Mouse (Mus musculus): ENCODE data around the gene Zc3h12a. TPM values are rescaled to one million over a fixed set of nuclear protein-coding genes. Genes with fewer than 3 reads are reported as not detected.

The Zc3h12a gene
- total RNA-seq, 2 experiments from 2014 or later: 2.7 to 4.7 TPM

GRCm38 (mm10) chr4:125119070-125119469, 8.6 kb downstream of the Zc3h12a start:
- no peak for ATAC-seq (replicated peaks; ENCODE audit: low FRiP score, low TSS enrichment, poor library complexity, severe bottlenecking)

GRCm38 (mm10) chr4:125117902-125118320, 9.7 kb downstream of the Zc3h12a start:
- ATAC-seq (replicated peaks; ENCODE audit: low FRiP score, low TSS enrichment, poor library complexity, severe bottlenecking): no peak

- no peak for ATAC-seq (replicated peaks; ENCODE audit: low FRiP score, low TSS enrichment, poor library complexity, severe bottlenecking)
Measured at GRCm38 (mm10) chr4:125116929-125117328, 10.7 kb downstream of the Zc3h12a start.

- 0 out of 2 replicates have a peak, but pooled peaks have one; percentile 9 for ATAC-seq (replicated peaks; ENCODE audit: low FRiP score, low TSS enrichment, poor library complexity, severe bottlenecking)
Measured at GRCm38 (mm10) chr4:125116090-125116861, 11.4 kb downstream of the Zc3h12a start.

GRCm38 (mm10) chr4:125115710-125116089, 11.9 kb downstream of the Zc3h12a start:
- no peak for ATAC-seq (replicated peaks; ENCODE audit: low FRiP score, low TSS enrichment, poor library complexity, severe bottlenecking)

- ATAC-seq (replicated peaks; ENCODE audit: low FRiP score, low TSS enrichment, poor library complexity, severe bottlenecking): no peak
Measured at GRCm38 (mm10) chr4:125115081-125115480, 12.6 kb downstream of the Zc3h12a start.

GRCm38 (mm10) chr4:125114638-125115037, 13.0 kb downstream of the Zc3h12a start:
- ATAC-seq (replicated peaks; ENCODE audit: low FRiP score, low TSS enrichment, poor library complexity, severe bottlenecking): peak; percentile 85

GRCm38 (mm10) chr4:125105354-125105753, 22.3 kb downstream of the Zc3h12a start:
- no peak for ATAC-seq (replicated peaks; ENCODE audit: low FRiP score, low TSS enrichment, poor library complexity, severe bottlenecking)

GRCm38 (mm10) chr4:125101334-125101733, 26.3 kb downstream of the Zc3h12a start:
- no peak for ATAC-seq (replicated peaks; ENCODE audit: low FRiP score, low TSS enrichment, poor library complexity, severe bottlenecking)

- ATAC-seq (replicated peaks; ENCODE audit: low FRiP score, low TSS enrichment, poor library complexity, severe bottlenecking): peak; percentile 77
Measured at GRCm38 (mm10) chr4:125099458-125099857, 28.2 kb downstream of the Zc3h12a start.

- ATAC-seq (replicated peaks; ENCODE audit: low FRiP score, low TSS enrichment, poor library complexity, severe bottlenecking): no peak
Measured at GRCm38 (mm10) chr4:125097412-125097811, 30.2 kb downstream of the Zc3h12a start.

GRCm38 (mm10) chr4:125096066-125096465, 31.6 kb downstream of the Zc3h12a start:
- no peak for ATAC-seq (replicated peaks; ENCODE audit: low FRiP score, low TSS enrichment, poor library complexity, severe bottlenecking)

GRCm38 (mm10) chr4:125093031-125093430, 34.6 kb downstream of the Zc3h12a start:
- ATAC-seq (replicated peaks; ENCODE audit: low FRiP score, low TSS enrichment, poor library complexity, severe bottlenecking): no peak

GRCm38 (mm10) chr4:125085346-125085841, 42.2 kb downstream of the Zc3h12a start:
- ATAC-seq (replicated peaks; ENCODE audit: low FRiP score, low TSS enrichment, poor library complexity, severe bottlenecking): peak; percentile 94

- peak; percentile 69 for ATAC-seq (replicated peaks; ENCODE audit: low FRiP score, low TSS enrichment, poor library complexity, severe bottlenecking)
Measured at GRCm38 (mm10) chr4:125084403-125085345, 43.0 kb downstream of the Zc3h12a start, which contains the start of gene Meaf6. Meaf6 (plus strand) TSS chr4:125085134.

GRCm38 (mm10) chr4:125078698-125079097, 48.9 kb downstream of the Zc3h12a start:
- no peak for ATAC-seq (replicated peaks; ENCODE audit: low FRiP score, low TSS enrichment, poor library complexity, severe bottlenecking)

- ATAC-seq (replicated peaks; ENCODE audit: low FRiP score, low TSS enrichment, poor library complexity, severe bottlenecking): no peak
Measured at GRCm38 (mm10) chr4:125077700-125078099, 49.9 kb downstream of the Zc3h12a start.

Data from megakaryocyte-erythroid progenitor cell, adult 5-6 weeks (primary cell).